Mouse (Mus musculus): ENCODE measurements around the gene Zfp866. TPM values are rescaled to one million over a fixed set of nuclear protein-coding genes. Genes with fewer than 3 reads are reported as not detected.

Zfp866 gene
- polyA plus RNA-seq, 1 experiment from 2014 or later: 30.6 TPM

- H3K4me1 ChIP-seq: peaks cover 25% of the 10 kb centered on the region
- peak overlapping the region; percentile 51 for H3K4me2 ChIP-seq (replicated peaks)
- ATAC-seq (ENCODE audit: insufficient number of reproducible peaks, low FRiP score, low TSS enrichment, low read depth): peak; percentile 100
- H3K4me3 ChIP-seq (replicated peaks): peak overlapping the region; percentile 100
- H3K9me3 ChIP-seq (replicated peaks): no peaks in the 10 kb centered on the region
- H3K27me3 ChIP-seq: no peaks in the 10 kb centered on the region
- H3K9ac ChIP-seq: peak overlapping the region; percentile 99
- H3K27ac ChIP-seq (replicated peaks): peak overlapping the region; percentile 100
- WGBS: under 1% methylated on average over 52 of the region's 52 CpGs
- peaks cover 11% of the 10 kb centered on the region for H3K36me3 ChIP-seq
These were observed 74.4 kb downstream of the Zfp866 start for GRCm38 (mm10) chr8:69716403-69717231.

GRCm38 (mm10) chr8:69715366-69715765 is 75.6 kb downstream of the Zfp866 start:
- Histone ChIP-seq H3K36me3 (peaks cover 21% of the 10 kb centered on the region), H3K4me3 (replicated peaks) (peak overlapping the region; percentile 100), H3K9me3 (replicated peaks) (no peaks in the 10 kb centered on the region), H3K4me2 (replicated peaks) (peak overlapping the region; percentile 51), H3K4me1 (peaks cover 25% of the 10 kb centered on the region), H3K27ac (replicated peaks) (no peak overlapping the region), H3K27me3 (no peaks in the 10 kb centered on the region), H3K9ac (no peak overlapping the region)
- WGBS: 77% methylated on average over 6 of the region's 6 CpGs
- no peak for ATAC-seq (ENCODE audit: insufficient number of reproducible peaks, low FRiP score, low TSS enrichment, low read depth)

GRCm38 (mm10) chr8:69713516-69713915 is 77.5 kb downstream of the Zfp866 start:
- no peaks in the 10 kb centered on the region for H3K27me3 ChIP-seq
- WGBS: 82% methylated on average over 8 of the region's 8 CpGs
- no peak for ATAC-seq (ENCODE audit: insufficient number of reproducible peaks, low FRiP score, low TSS enrichment, low read depth)
- H3K27ac ChIP-seq (replicated peaks): no peak overlapping the region
- H3K4me2 ChIP-seq (replicated peaks): no peak overlapping the region
- no peak overlapping the region for H3K4me3 ChIP-seq (replicated peaks)
- peaks cover 38% of the 10 kb centered on the region for H3K36me3 ChIP-seq
- peaks cover 25% of the 10 kb centered on the region for H3K4me1 ChIP-seq
- no peaks in the 10 kb centered on the region for H3K9me3 ChIP-seq (replicated peaks)
- no peak overlapping the region for H3K9ac ChIP-seq

Other genes with a start within 250 kb of the Zfp866 start
- 20.7 and 23.9 TPM in 2 replicates for gene Zfp868, start 165.6 kb downstream of the Zfp866 start, polyA plus RNA-seq (2015; fragmentation: Nextera tagmentation; extraction: Ambion mirVana)
- gene Zfp964, start 136.7 kb downstream of the Zfp866 start, polyA plus RNA-seq (2015; fragmentation: Nextera tagmentation; extraction: Ambion mirVana): 2.1 and 2.6 TPM in 2 replicates
- 28.4 and 28.6 TPM in 2 replicates for gene Zfp869, start 80.5 kb downstream of the Zfp866 start, polyA plus RNA-seq (2015; fragmentation: Nextera tagmentation; extraction: Ambion mirVana)
- gene Zfp963, start 41.2 kb downstream of the Zfp866 start, polyA plus RNA-seq (2015; fragmentation: Nextera tagmentation; extraction: Ambion mirVana): 6.6 and 7.0 TPM in 2 replicates
- 0.84 TPM in 1 of 2 replicates, not detected in the other for gene Gm20422, start 16.3 kb downstream of the Zfp866 start, polyA plus RNA-seq (2015; fragmentation: Nextera tagmentation; extraction: Ambion mirVana)
- gene Atp13a1, start within 50 bp of the Zfp866 start, polyA plus RNA-seq (2015; fragmentation: Nextera tagmentation; extraction: Ambion mirVana): 46.5 and 51.9 TPM in 2 replicates
- 9.4 and 9.5 TPM in 2 replicates for gene Gmip, start 17.5 kb upstream of the Zfp866 start, polyA plus RNA-seq (2015; fragmentation: Nextera tagmentation; extraction: Ambion mirVana)
- 0.33 and 0.54 TPM in 2 replicates for gene Lpar2, start 31.3 kb upstream of the Zfp866 start, polyA plus RNA-seq (2015; fragmentation: Nextera tagmentation; extraction: Ambion mirVana)
- gene Pbx4, start 41.3 kb upstream of the Zfp866 start, polyA plus RNA-seq (2015; fragmentation: Nextera tagmentation; extraction: Ambion mirVana): 9.6 and 19.4 TPM in 2 replicates
- 1.1 and 1.2 TPM in 2 replicates for gene Cilp2, start 96.5 kb upstream of the Zfp866 start, polyA plus RNA-seq (2015; fragmentation: Nextera tagmentation; extraction: Ambion mirVana)
- 3.6 and 4.0 TPM in 2 replicates for gene Tssk6, start 111.0 kb upstream of the Zfp866 start, polyA plus RNA-seq (2015; fragmentation: Nextera tagmentation; extraction: Ambion mirVana)
- gene Ndufa13, start 111.4 kb upstream of the Zfp866 start, polyA plus RNA-seq (2015; fragmentation: Nextera tagmentation; extraction: Ambion mirVana): 178 and 188 TPM in 2 replicates
- 4.0 and 5.3 TPM in 2 replicates for gene Yjefn3, start 111.5 kb upstream of the Zfp866 start, polyA plus RNA-seq (2015; fragmentation: Nextera tagmentation; extraction: Ambion mirVana)
- gene Gatad2a, start 205.2 kb upstream of the Zfp866 start, polyA plus RNA-seq (2015; fragmentation: Nextera tagmentation; extraction: Ambion mirVana): 43.6 and 49.8 TPM in 2 replicates